Comparison of ENCODE assay signal across 8 mouse cellular contexts in the genomic region with DNA sequence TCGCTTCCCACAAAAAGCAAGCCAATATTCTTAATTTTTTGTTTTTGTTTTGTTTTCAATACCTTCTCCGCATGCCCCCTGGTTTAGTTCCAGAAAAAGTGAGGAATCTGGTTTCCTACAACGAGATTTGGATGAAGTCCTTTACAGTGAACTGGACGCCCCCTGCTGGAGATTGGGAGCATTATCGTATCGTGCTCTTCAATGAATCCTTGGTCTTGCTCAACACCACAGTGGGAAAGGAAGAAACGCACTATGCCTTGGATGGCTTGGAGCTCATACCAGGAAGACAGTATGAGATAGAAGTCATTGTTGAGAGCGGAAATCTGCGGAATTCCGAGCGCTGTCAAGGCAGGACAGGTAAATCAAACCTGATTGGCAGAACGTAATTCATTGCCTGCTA. TPM values are rescaled to one million over a fixed set of nuclear protein-coding genes. Genes with fewer than 3 reads are reported as not detected.
DNase-seq lines count a peak whose midpoint lies in the region; ATAC-seq lines count a peak whose summit lies in the region.

No protein-coding gene starts in this region.

- no peaks in the 10 kb centered on the region for H3K9me3 ChIP-seq in limb, embryonic 11.5 days (ENCODE audit: control insufficient read depth, low read length)

- no peaks in the 10 kb centered on the region for H3K36me3 ChIP-seq in limb, embryonic 11.5 days (ENCODE audit: control insufficient read depth, insufficient read depth, low read length)

- H3K27ac ChIP-seq in limb, embryonic 11.5 days (replicated peaks; ENCODE audit: low read depth, low read length), result no peak overlapping the region

- H3K4me3 ChIP-seq in limb, embryonic 11.5 days (ENCODE audit: low read depth, low read length), result no peak overlapping the region

- H3K27me3 ChIP-seq in limb, embryonic 11.5 days (ENCODE audit: control insufficient read depth, insufficient read depth, low read length), result no peaks in the 10 kb centered on the region

- no peak overlapping the region for H3K4me2 ChIP-seq in limb, embryonic 11.5 days (ENCODE audit: low read depth, severe bottlenecking)

- intact Hi-C loops in gastrocnemius, postnatal 36 days (cut with DNase I), result loop anchor here (1.0 kb wide), 1 partner anchor 111 kb away; no protein-coding TSS in a partner anchor

- WGBS in limb, embryonic 11.5 days, result 20% methylated on average over 12 of the region's 12 CpGs

- H3K9ac ChIP-seq in limb, embryonic 11.5 days (ENCODE audit: low read length), result no peak overlapping the region

- no peaks in the 10 kb centered on the region for H3K4me1 ChIP-seq in limb, embryonic 11.5 days (ENCODE audit: control insufficient read depth, insufficient read depth, low read length)

- peak; percentile 67 for DNase-seq in A20 (ENCODE audit: low read depth, low spot score)
- DNase-seq in adrenal gland, adult 18-20 months (ENCODE audit: low spot score in 2 of 2), result peak; percentile 75 to 79
- DNase-seq in embryo, embryonic 10.5 days (ENCODE audit: low spot score), result peak; percentile 94
- DNase-seq in gastrocnemius, postnatal 36 days, result peak; percentile 41 to 65
- peak; percentile 87 for DNase-seq in kidney, adult 9 months
- DNase-seq in limb, embryonic 11.5 days (ENCODE audit: low spot score), result peak; percentile 88
- peak; percentile 52 for DNase-seq in naive thymus-derived CD4-positive, alpha-beta T cell, adult 2 months (ENCODE audit: low read depth)
- DNase-seq in thymus, postnatal 25 days, result peak; percentile 34

- peak; percentile 57; the same call in 1 of the 2 replicates for ATAC-seq in limb, embryonic 11.5 days (ENCODE audit: insufficient number of reproducible peaks, low FRiP score, low TSS enrichment, low read depth)

RNA-seq across cellular contexts. Expression of gene Ptprb, which starts 43.9 kb away (rescaled TPM):
- 10 to 100 TPM; 34.6 to 34.8 TPM for total RNA-seq in adrenal gland, adult 18-20 months (2021)
- total RNA-seq in gastrocnemius, postnatal 36 days (2021), result 10 to 100 TPM; 26.0 to 27.8 TPM
- 1.8 and 2.8 TPM in 2 replicates for polyA plus RNA-seq in limb, embryonic 11.5 days (2014; fragmentation: Nextera tagmentation; extraction: Ambion mirVana)

Comparison
In these comparisons a context has a peak if more than half of its experiments do, and no peak if none do; other contexts are left out.
1. DNase-seq: peak in every context shown above with its lines; median percentile 94 in embryo, embryonic 10.5 days; 88 in limb, embryonic 11.5 days; 87 in kidney, adult 9 months; 77 in adrenal gland, adult 18-20 months; 67 in A20; 53 in gastrocnemius, postnatal 36 days; 52 in naive thymus-derived CD4-positive, alpha-beta T cell, adult 2 months; 34 in thymus, postnatal 25 days.